Mouse (Mus musculus) ovary, postnatal 36 days (tissue): ENCODE data around the gene Cdip1.
"Not testable (repeated sequence)": the region's sequence is repeated elsewhere in the genome, so short reads cannot be mapped to it uniquely, and the experiment has no call there.

Experiments
- DNase-seq: peaks from one replicate; pipeline ENCODE4 v3.0.0; 2022; ENCODE audit warnings: low spot score, mixed read lengths

The Cdip1 gene

DNA sequence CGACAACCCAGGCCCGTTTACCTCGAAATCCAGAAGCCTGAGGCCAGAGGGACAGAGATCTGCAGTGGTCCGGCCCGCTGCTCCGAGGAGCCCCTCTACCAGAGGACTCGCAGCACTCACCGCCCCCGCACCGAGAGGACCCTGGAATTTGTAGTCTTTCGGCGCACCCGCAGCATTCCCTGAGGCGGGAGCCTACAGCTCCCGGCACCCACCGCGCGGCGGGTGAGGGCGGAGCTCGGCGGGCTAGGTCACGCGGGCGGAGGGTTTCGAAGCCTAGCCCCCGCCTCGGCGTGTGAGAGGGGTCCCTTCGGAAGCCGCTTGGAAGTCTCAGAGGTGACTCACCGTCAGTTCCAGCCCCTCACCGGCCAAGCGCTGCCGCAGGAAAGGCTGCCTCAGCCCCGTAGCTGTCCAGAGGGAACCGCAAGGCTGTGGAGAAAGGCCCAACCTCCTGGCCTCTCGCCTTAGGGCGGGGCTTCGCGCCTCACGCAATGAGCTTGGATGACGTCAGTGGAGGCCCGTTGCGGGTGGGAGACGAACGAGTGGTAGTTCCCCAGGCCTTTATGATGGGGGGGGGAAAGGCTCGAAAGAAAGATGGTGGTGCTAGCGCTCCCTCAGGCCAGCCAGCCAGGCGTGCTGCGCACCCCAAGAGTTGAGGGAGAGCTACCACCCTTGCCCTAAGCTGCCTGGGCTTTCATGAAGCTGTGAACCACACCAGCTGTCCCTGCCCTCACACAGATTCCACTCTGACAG lies at the start of gene Cdip1:
Gene Cdip1, minus strand, starts transcription at position 483 of the 750 bp plus-strand sequence.
- peak; percentile 94 for DNase-seq

- no peak for DNase-seq
These were observed 49.5 kb upstream of the Cdip1 start for GRCm38 (mm10) chr16:4839552-4839951.

- DNase-seq: no peak
These were observed 47.5 kb upstream of the Cdip1 start for GRCm38 (mm10) chr16:4837631-4838030.

- no peak for DNase-seq
These were observed 45.1 kb upstream of the Cdip1 start, which contains the start of gene 4930562C15Rik for GRCm38 (mm10) chr16:4835191-4835590. 4930562C15Rik (plus strand) TSS chr16:4835416.

- no peak for DNase-seq
These were observed 43.8 kb upstream of the Cdip1 start for GRCm38 (mm10) chr16:4833858-4834257.

GRCm38 (mm10) chr16:4831650-4832419 lies 41.7 kb upstream of the Cdip1 start:
- peak; percentile 75 for DNase-seq

GRCm38 (mm10) chr16:4829271-4829900 lies 39.3 kb upstream of the Cdip1 start:
- no peak for DNase-seq

- DNase-seq: no peak
These were observed 37.5 kb upstream of the Cdip1 start for GRCm38 (mm10) chr16:4827639-4828038.

DNA sequence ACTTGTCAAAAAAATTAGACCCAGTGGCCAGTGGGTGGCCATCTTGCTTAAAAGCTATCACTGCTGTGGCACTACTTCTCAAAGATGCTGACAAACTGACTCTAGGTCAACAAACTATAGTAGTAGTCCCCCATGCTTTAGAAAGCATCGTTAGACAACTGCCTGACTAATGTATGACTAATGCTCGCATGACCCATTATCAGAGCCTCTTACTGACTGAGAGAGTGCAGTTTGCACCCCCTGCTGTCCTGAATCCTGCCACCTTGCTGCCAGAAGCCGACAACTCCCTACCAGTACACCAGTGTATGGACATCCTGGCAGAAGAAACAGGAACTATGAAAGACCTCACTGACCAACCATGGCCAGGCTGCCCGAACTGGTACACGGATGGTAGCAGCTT lies 34.4 kb upstream of the Cdip1 start:
- not testable (repeated sequence) for DNase-seq

- DNase-seq: no peak
These were observed 28.3 kb upstream of the Cdip1 start for GRCm38 (mm10) chr16:4818349-4818748.

- no peak for DNase-seq
These were observed 6.5 kb upstream of the Cdip1 start for GRCm38 (mm10) chr16:4796631-4797030.

GRCm38 (mm10) chr16:4791332-4791731 lies 1.2 kb upstream of the Cdip1 start:
- DNase-seq: no peak

- peak; percentile 57 for DNase-seq
These were observed 752 bp downstream of the Cdip1 start for GRCm38 (mm10) chr16:4789311-4789768.

GRCm38 (mm10) chr16:4788176-4788575 lies 1.9 kb downstream of the Cdip1 start:
- DNase-seq: no peak

DNA sequence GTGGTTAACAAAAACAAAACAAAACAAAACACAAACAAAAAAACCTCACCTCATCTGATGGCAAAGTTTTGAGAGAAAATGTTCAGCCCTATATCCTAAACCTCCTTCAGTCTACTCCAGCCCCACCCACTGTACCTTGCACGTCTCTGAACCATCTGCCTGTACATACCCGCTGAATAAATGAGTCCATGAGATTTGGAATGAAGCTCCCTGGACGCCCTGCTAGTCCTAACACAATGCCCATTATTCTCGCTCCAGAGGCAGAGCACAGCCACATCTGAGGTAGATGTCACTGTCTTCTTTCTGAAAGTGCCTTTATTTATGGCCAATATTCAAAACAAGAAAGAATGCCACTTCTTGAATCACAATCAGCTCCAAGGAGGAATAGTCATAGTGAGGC lies 4.4 kb downstream of the Cdip1 start:
- no peak for DNase-seq

DNA sequence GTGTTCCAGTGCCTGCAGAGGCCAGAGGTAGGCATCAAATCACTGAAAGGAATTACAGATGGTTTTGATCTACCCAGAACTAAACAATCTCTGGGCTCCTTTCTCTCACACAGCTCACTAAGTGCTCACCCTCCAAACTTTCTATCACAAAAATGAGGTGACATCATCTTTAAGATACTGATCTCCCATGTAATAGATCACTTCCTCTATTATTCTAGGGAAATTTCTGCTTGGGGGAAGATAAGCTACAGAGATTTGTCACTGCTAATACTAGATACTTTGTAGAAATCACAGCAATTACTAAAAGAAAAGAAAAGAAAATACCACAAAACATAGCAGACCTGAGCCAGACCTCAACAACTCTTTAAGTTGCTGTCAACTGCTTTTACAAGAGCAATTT lies 7.6 kb downstream of the Cdip1 start:
- DNase-seq: no peak

GRCm38 (mm10) chr16:4781524-4782196 lies 8.4 kb downstream of the Cdip1 start:
- DNase-seq: peak; percentile 70

DNA sequence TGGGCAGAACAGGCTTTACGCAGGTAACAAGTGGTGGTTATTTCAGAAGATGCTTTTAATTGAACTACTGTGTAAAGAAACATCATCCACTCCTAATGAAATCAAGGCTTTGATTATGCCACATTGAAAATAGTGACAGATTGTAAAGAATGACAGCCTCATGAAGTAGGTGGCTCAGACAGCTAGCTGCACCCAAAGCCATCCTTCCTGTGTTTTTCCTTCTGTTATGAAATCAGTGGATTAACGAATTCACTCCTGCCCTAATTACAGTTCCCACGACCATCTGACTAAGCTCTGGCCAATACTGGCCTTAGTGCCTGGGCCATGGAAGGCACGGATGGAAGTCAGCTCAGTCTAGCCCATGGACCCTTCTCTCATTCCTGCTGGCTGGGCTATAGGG lies 11.2 kb downstream of the Cdip1 start:
- DNase-seq: no peak

GRCm38 (mm10) chr16:4777905-4778609 lies 12.0 kb downstream of the Cdip1 start:
- DNase-seq: no peak

DNA sequence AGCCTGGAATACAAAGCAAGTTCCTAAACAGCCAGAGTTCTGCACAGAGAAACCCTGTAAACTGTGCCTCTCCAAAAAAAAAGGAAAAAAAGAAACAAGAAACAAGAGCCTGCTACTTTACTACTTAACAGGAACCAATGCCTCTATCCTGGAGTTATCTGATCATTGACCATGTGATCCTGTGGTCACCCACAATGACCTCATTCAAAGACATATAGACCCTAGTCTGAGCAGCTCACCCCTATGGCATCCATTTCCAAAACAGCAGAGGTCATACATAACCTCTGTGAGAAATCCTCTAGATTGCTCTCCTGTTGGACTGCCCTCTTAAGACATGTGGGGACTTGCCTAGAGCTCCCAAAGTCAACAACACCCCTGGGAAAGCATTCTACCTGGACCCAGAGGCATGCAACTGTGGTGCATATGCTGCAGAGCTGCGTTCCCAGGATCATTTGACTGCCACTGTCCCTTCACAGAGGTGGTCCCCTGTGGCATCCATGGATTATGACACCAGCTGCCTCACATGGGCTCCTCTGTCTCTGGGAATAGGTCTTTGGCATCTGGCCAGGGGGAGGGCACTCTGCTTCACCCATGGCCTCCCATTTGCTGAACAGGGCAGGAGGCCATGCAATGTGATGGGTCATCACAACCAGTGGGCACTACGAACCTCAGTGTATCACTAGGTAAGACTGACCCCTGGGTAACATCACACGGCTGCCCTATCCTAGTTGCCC lies 12.8 kb downstream of the Cdip1 start:
- peak; percentile 18 for DNase-seq
